Mouse (Mus musculus): ENCODE results near the gene Efcab3. TPM values are rescaled to one million over a fixed set of nuclear protein-coding genes. Genes with fewer than 3 reads are reported as not detected.

Efcab3 gene
- polyA plus RNA-seq, 1 experiment from 2014 or later, result 0.32 TPM

GRCm38 (mm10) chr11:105151226-105152016, 88.0 kb downstream of the Efcab3 start:
- peak overlapping the region; percentile 55 for H3K9ac ChIP-seq (ENCODE audit: low read depth, low read length)
- H3K4me3 ChIP-seq (ENCODE audit: low read depth, low read length), result no peak overlapping the region
- 21% methylated on average over 18 of the region's 19 CpGs for WGBS
- ATAC-seq (replicated peaks; ENCODE audit: low FRiP score) (no peak), DNase-seq (ENCODE audit: low spot score) (no peak)
- no peaks in the 10 kb centered on the region for H3K9me3 ChIP-seq (ENCODE audit: control insufficient read depth, low read length)
- H3K27ac ChIP-seq (ENCODE audit: low read depth, low read length), result peak overlapping the region; percentile 81
- peaks cover 44% of the 10 kb centered on the region for H3K4me1 ChIP-seq (replicated peaks; ENCODE audit: control insufficient read depth, insufficient read depth, low read length)
- H3K36me3 ChIP-seq (ENCODE audit: control insufficient read depth, insufficient read depth, low read length), result no peaks in the 10 kb centered on the region
- no peaks in the 10 kb centered on the region; the same call in 1 of the 2 replicates for H3K27me3 ChIP-seq (replicated peaks; ENCODE audit: control insufficient read depth, insufficient read depth, low read length)
- H3K4me2 ChIP-seq, result peak overlapping the region; percentile 38

- Histone ChIP-seq H3K4me2 (peak overlapping the region; percentile 38), H3K4me1 (replicated peaks; ENCODE audit: control insufficient read depth, insufficient read depth, low read length) (peaks cover 49% of the 10 kb centered on the region), H3K27me3 (replicated peaks; ENCODE audit: control insufficient read depth, insufficient read depth, low read length) (no peaks in the 10 kb centered on the region; the same call in 1 of the 2 replicates), H3K9ac (ENCODE audit: low read depth, low read length) (peak overlapping the region; percentile 55), H3K9me3 (ENCODE audit: control insufficient read depth, low read length) (no peaks in the 10 kb centered on the region), H3K36me3 (ENCODE audit: control insufficient read depth, insufficient read depth, low read length) (no peaks in the 10 kb centered on the region), H3K27ac (ENCODE audit: low read depth, low read length) (peak overlapping the region; percentile 81), H3K4me3 (ENCODE audit: low read depth, low read length) (no peak overlapping the region)
- ATAC-seq (replicated peaks; ENCODE audit: low FRiP score), result no peak
- 36% methylated on average over 3 of the region's 4 CpGs for WGBS
- no peak for DNase-seq (ENCODE audit: low spot score)
Measured at GRCm38 (mm10) chr11:105152017-105152300, 88.6 kb downstream of the Efcab3 start.

GRCm38 (mm10) chr11:105152357-105152899, 89.0 kb downstream of the Efcab3 start:
- WGBS, result 47% methylated on average over 11 of the region's 11 CpGs
- ATAC-seq (replicated peaks; ENCODE audit: low FRiP score) (peak; percentile 91), DNase-seq (ENCODE audit: low spot score) (peak; percentile 74)
- peak overlapping the region; percentile 51 for H3K4me2 ChIP-seq
- H3K27me3 ChIP-seq (replicated peaks; ENCODE audit: control insufficient read depth, insufficient read depth, low read length), result no peaks in the 10 kb centered on the region; the same call in 1 of the 2 replicates
- peaks cover 50% of the 10 kb centered on the region for H3K4me1 ChIP-seq (replicated peaks; ENCODE audit: control insufficient read depth, insufficient read depth, low read length)
- no peaks in the 10 kb centered on the region for H3K9me3 ChIP-seq (ENCODE audit: control insufficient read depth, low read length)
- H3K9ac ChIP-seq (ENCODE audit: low read depth, low read length), result peak overlapping the region; percentile 59
- H3K27ac ChIP-seq (ENCODE audit: low read depth, low read length), result peak overlapping the region; percentile 96
- no peak overlapping the region for H3K4me3 ChIP-seq (ENCODE audit: low read depth, low read length)
- no peaks in the 10 kb centered on the region for H3K36me3 ChIP-seq (ENCODE audit: control insufficient read depth, insufficient read depth, low read length)

- Histone ChIP-seq H3K9me3 (ENCODE audit: control insufficient read depth, low read length) (no peaks in the 10 kb centered on the region), H3K27ac (ENCODE audit: low read depth, low read length) (peak overlapping the region; percentile 96), H3K4me2 (peak overlapping the region; percentile 51), H3K4me3 (ENCODE audit: low read depth, low read length) (no peak overlapping the region; the same call in 1 of the 2 replicates), H3K27me3 (replicated peaks; ENCODE audit: control insufficient read depth, insufficient read depth, low read length) (no peaks in the 10 kb centered on the region; the same call in 1 of the 2 replicates), H3K9ac (ENCODE audit: low read depth, low read length) (peak overlapping the region; percentile 59), H3K36me3 (ENCODE audit: control insufficient read depth, insufficient read depth, low read length) (no peaks in the 10 kb centered on the region), H3K4me1 (replicated peaks; ENCODE audit: control insufficient read depth, insufficient read depth, low read length) (peaks cover 50% of the 10 kb centered on the region)
- ATAC-seq (replicated peaks; ENCODE audit: low FRiP score) (peak; percentile 58), DNase-seq (ENCODE audit: low spot score) (no peak)
- 32% methylated on average over 12 of the region's 12 CpGs for whole genome bisulfite sequencing
Measured at GRCm38 (mm10) chr11:105153068-105153833, 89.9 kb downstream of the Efcab3 start.

GRCm38 (mm10) chr11:105155915-105156314, 92.5 kb downstream of the Efcab3 start:
- ATAC-seq (replicated peaks; ENCODE audit: low FRiP score) (no peak), DNase-seq (ENCODE audit: low spot score) (no peak)
- no peak overlapping the region for H3K27ac ChIP-seq (ENCODE audit: low read depth, low read length)
- peaks cover 42% of the 10 kb centered on the region for H3K4me1 ChIP-seq (replicated peaks; ENCODE audit: control insufficient read depth, insufficient read depth, low read length)
- no peaks in the 10 kb centered on the region for H3K9me3 ChIP-seq (ENCODE audit: control insufficient read depth, low read length)
- no peak overlapping the region for H3K4me2 ChIP-seq
- 60% methylated on average over 4 of the region's 4 CpGs for WGBS
- H3K9ac ChIP-seq (ENCODE audit: low read depth, low read length), result no peak overlapping the region
- no peaks in the 10 kb centered on the region for H3K36me3 ChIP-seq (ENCODE audit: control insufficient read depth, insufficient read depth, low read length)
- no peak overlapping the region for H3K4me3 ChIP-seq (ENCODE audit: low read depth, low read length)
- no peaks in the 10 kb centered on the region; the same call in 1 of the 2 replicates for H3K27me3 ChIP-seq (replicated peaks; ENCODE audit: control insufficient read depth, insufficient read depth, low read length)

GRCm38 (mm10) chr11:105156748-105157267, 93.4 kb downstream of the Efcab3 start:
- H3K9me3 ChIP-seq (ENCODE audit: control insufficient read depth, low read length), result no peaks in the 10 kb centered on the region
- H3K4me1 ChIP-seq (replicated peaks; ENCODE audit: control insufficient read depth, insufficient read depth, low read length), result peaks cover 33% of the 10 kb centered on the region
- ATAC-seq (replicated peaks; ENCODE audit: low FRiP score) (no peak), DNase-seq (ENCODE audit: low spot score) (no peak)
- peak overlapping the region; percentile 36 for H3K4me2 ChIP-seq
- peak overlapping the region; percentile 54 for H3K27ac ChIP-seq (ENCODE audit: low read depth, low read length)
- peak overlapping the region; percentile 57 for H3K9ac ChIP-seq (ENCODE audit: low read depth, low read length)
- H3K4me3 ChIP-seq (ENCODE audit: low read depth, low read length), result peak overlapping the region; percentile 37
- WGBS, result 56% methylated on average over 19 of the region's 19 CpGs
- H3K27me3 ChIP-seq (replicated peaks; ENCODE audit: control insufficient read depth, insufficient read depth, low read length), result no peaks in the 10 kb centered on the region; the same call in 1 of the 2 replicates
- no peaks in the 10 kb centered on the region for H3K36me3 ChIP-seq (ENCODE audit: control insufficient read depth, insufficient read depth, low read length)

GRCm38 (mm10) chr11:105158047-105158446, 94.7 kb downstream of the Efcab3 start:
- peak overlapping the region; percentile 57 for H3K9ac ChIP-seq (ENCODE audit: low read depth, low read length)
- peak overlapping the region; percentile 36 for H3K4me2 ChIP-seq
- no peaks in the 10 kb centered on the region for H3K36me3 ChIP-seq (ENCODE audit: control insufficient read depth, insufficient read depth, low read length)
- H3K27ac ChIP-seq (ENCODE audit: low read depth, low read length), result no peak overlapping the region
- no peak for DNase-seq (ENCODE audit: low spot score)
- ATAC-seq (replicated peaks; ENCODE audit: low FRiP score), result no peak
- H3K4me3 ChIP-seq (ENCODE audit: low read depth, low read length), result peak overlapping the region; percentile 37
- peaks cover 25% of the 10 kb centered on the region for H3K4me1 ChIP-seq (replicated peaks; ENCODE audit: control insufficient read depth, insufficient read depth, low read length)
- H3K9me3 ChIP-seq (ENCODE audit: control insufficient read depth, low read length), result peaks cover 3% of the 10 kb centered on the region; the same call in 1 of the 2 replicates
- no peaks in the 10 kb centered on the region; the same call in 1 of the 2 replicates for H3K27me3 ChIP-seq (replicated peaks; ENCODE audit: control insufficient read depth, insufficient read depth, low read length)

- Histone ChIP-seq H3K9ac (ENCODE audit: low read depth, low read length) (no peak overlapping the region), H3K4me3 (ENCODE audit: low read depth, low read length) (no peak overlapping the region), H3K36me3 (ENCODE audit: control insufficient read depth, insufficient read depth, low read length) (no peaks in the 10 kb centered on the region), H3K4me2 (peak overlapping the region; percentile 27; the same call in 1 of the 2 replicates), H3K27me3 (replicated peaks; ENCODE audit: control insufficient read depth, insufficient read depth, low read length) (peaks cover under 1% of the 10 kb centered on the region), H3K9me3 (ENCODE audit: control insufficient read depth, low read length) (peaks cover 5% of the 10 kb centered on the region; the same call in 1 of the 2 replicates), H3K27ac (ENCODE audit: low read depth, low read length) (no peak overlapping the region), H3K4me1 (replicated peaks; ENCODE audit: control insufficient read depth, insufficient read depth, low read length) (peaks cover 14% of the 10 kb centered on the region)
- DNase-seq (ENCODE audit: low spot score) (no peak), ATAC-seq (replicated peaks; ENCODE audit: low FRiP score) (no peak)
- 60% methylated on average over 6 of the region's 6 CpGs for WGBS
Measured at GRCm38 (mm10) chr11:105159673-105160360, 96.4 kb downstream of the Efcab3 start.

Measured in liver, embryonic 11.5 days (tissue).